Mouse (Mus musculus) subcutaneous adipose tissue, adult 2 months (tissue): Measurements from ENCODE around the gene Tdrkh. TPM values are rescaled to one million over a fixed set of nuclear protein-coding genes. Genes with fewer than 3 reads are reported as not detected.

Experiments used
- polyA plus RNA-seq: library from polyadenylated mRNA; depleted of rRNA; stranded (reverse); fragments of >200 nt; gene quantifications from 2 replicates; pipeline ENCODE4 v1.2.3, GENCODE M21; 2012; ENCODE audit warnings: low replicate concordance; rRNA removed

Tdrkh gene
- polyA plus RNA-seq = 0.60 and 1.4 TPM in 2 replicates

GRCm38 (mm10) chr3:94413031-94413679, at the start of gene Tdrkh:
Tdrkh (plus strand) TSS chr3:94413273.

GRCm38 (mm10) chr3:94372641-94373040, 40.4 kb upstream of the Tdrkh start, which contains the start of gene Rorc:
Rorc (plus strand) TSS chr3:94372794.

GRCm38 (mm10) chr3:94398217-94398616, 14.9 kb upstream of the Tdrkh start, which contains the start of gene Lingo4:
Lingo4 (plus strand) TSS chr3:94398517.

GRCm38 (mm10) chr3:94442951-94443596, 30.0 kb downstream of the Tdrkh start, which contains the start of gene Mrpl9:
Mrpl9 (plus strand) TSS chr3:94443318.

DNA sequence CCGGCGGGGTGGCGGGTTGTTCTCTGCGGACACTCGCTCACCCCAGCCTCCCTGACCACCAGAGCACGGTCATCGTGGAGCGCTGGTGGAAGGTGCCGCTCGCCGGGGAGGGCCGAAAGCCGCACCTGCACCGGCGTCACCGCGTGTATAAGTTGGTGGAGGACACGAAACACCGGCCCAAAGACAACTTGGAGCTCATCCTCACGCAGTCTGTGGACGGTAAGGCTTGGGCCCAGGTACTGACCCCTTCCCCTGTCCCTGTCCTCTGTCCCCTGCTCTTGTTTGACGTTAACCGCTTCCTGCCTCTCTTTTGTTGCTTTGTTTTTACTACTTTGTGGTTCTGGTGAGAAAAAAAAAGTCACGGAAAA, 30.5 kb downstream of the Tdrkh start, which contains the start of gene Oaz3:
TSS of gene Oaz3 (minus strand) at position 319 of the 368 bp plus-strand sequence.

DNA sequence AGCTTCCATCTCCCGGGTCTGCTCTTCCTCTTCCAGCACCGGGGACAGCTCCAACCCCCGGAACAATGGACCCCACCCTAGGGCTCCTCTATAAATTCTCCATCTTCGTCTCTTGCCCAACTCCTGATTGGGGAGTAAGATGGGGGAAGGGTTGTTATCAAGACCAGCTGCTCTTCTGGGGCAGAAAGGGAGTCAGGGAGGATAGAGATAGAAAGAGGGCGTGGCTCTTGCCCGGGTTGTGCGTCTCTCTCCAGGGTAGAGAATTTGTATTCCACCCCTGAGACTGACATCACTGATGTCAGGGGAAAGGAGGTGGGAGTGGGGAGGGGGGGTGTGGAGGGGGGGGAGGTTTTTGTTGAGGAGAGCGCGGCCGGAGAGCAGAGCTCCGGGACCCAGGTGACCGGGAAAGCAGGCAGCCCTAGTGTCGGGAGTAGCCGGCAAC, 64.9 kb downstream of the Tdrkh start, which contains the start of gene Celf3:
TSS of gene Celf3 (plus strand) at position 315 of the 442 bp plus-strand sequence.

GRCm38 (mm10) chr3:94480291-94480884, 67.3 kb downstream of the Tdrkh start, which contains the start of gene Riiad1:
Riiad1 (minus strand) TSS chr3:94480341.

Other genes with a start within 250 kb of the Tdrkh start
- gene Gm10696, start 235.1 kb upstream of the Tdrkh start, polyA plus RNA-seq = not detected in 2 replicates
- gene Gm5286, start 216.6 kb upstream of the Tdrkh start, polyA plus RNA-seq = not detected in 2 replicates
- not detected in 2 replicates for gene Gm4778, start 149.2 kb upstream of the Tdrkh start, polyA plus RNA-seq
- 1.8 and 2.9 TPM in 2 replicates for gene Them4, start 103.2 kb upstream of the Tdrkh start, polyA plus RNA-seq
- 0.47 and 4.7 TPM in 2 replicates for gene Them5, start 71.2 kb upstream of the Tdrkh start, polyA plus RNA-seq
- 0.90 TPM in 1 of 2 replicates, not detected in the other for gene C2cd4d, start 50.8 kb upstream of the Tdrkh start, polyA plus RNA-seq
- gene Rorc, start 40.5 kb upstream of the Tdrkh start, polyA plus RNA-seq = 10.7 and 14.8 TPM in 2 replicates
- 0.04 and 0.15 TPM in 2 replicates for gene Lingo4, start 14.8 kb upstream of the Tdrkh start, polyA plus RNA-seq
- gene Mrpl9, start 30.0 kb downstream of the Tdrkh start, polyA plus RNA-seq = 29.8 and 31.2 TPM in 2 replicates
- 0.10 and 0.60 TPM in 2 replicates for gene Oaz3, start 30.6 kb downstream of the Tdrkh start, polyA plus RNA-seq
- gene Celf3, start 65.0 kb downstream of the Tdrkh start, polyA plus RNA-seq = 0.17 and 0.30 TPM in 2 replicates
- gene Riiad1, start 67.1 kb downstream of the Tdrkh start, polyA plus RNA-seq = not detected in 2 replicates
- gene Snx27, start 169.4 kb downstream of the Tdrkh start, polyA plus RNA-seq = 11.9 and 16.2 TPM in 2 replicates
- gene Gm10972, start 229.8 kb downstream of the Tdrkh start, polyA plus RNA-seq = not detected in 2 replicates
- 1.6 and 9.6 TPM in 2 replicates for gene Tuft1, start 245.6 kb downstream of the Tdrkh start, polyA plus RNA-seq